Mouse (Mus musculus) forebrain, embryonic 10.5 days (tissue): ENCODE measurements around the gene Tcf12. TPM values are rescaled to one million over a fixed set of nuclear protein-coding genes. Genes with fewer than 3 reads are reported as not detected.

Experiments
- microRNA-seq: library from miRNA; unstranded; fragments of <30 nt; microRNA quantifications from one replicate; pipeline ENCODE4, GENCODE M21; 2017
- polyA plus RNA-seq: library from polyadenylated mRNA; unstranded; fragments of >200 nt; fragmentation: Nextera tagmentation; extraction: Ambion mirVana; gene quantifications from 2 replicates; pipeline ENCODE4 v1.2.1, GENCODE M21; 2016

Gene Tcf12
- polyA plus RNA-seq, 1 experiment from 2014 or later: 110 TPM

Small RNA genes within 50 kb of the gene (microRNA-seq; reads per million reads assigned to microRNA genes)
- gene Gm27450: not detected

Other genes with a start within 250 kb of the Tcf12 start
- gene Zfp280d, start 163.0 kb upstream of the Tcf12 start, polyA plus RNA-seq: 47.7 and 53.0 TPM in 2 replicates